Mouse (Mus musculus) stomach, embryonic 15.5 days (tissue): Measurements from ENCODE around the gene Syt1. TPM values are rescaled to one million over a fixed set of nuclear protein-coding genes. Genes with fewer than 3 reads are reported as not detected.

Experiments
- ATAC-seq: fragments of 200-750 bp; cut with Nextera tagmentation; 2 replicates; pipeline ENCODE4 v1.8.0; 2017; ENCODE audit warnings: low read depth, moderate number of reproducible peaks, moderate TSS enrichment; ENCODE audit not compliant: insufficient read depth, low FRiP score
- H3K27ac ChIP-seq: fragments of 300-500 bp; sonication (generic); 2 replicates; pipeline ENCODE4 v1.5.1; 2015; ENCODE audit warnings: mild to moderate bottlenecking, inconsistent platforms
- H3K27me3 ChIP-seq: fragments of 300-500 bp; sonication (generic); replicated peaks from 2 replicates; pipeline ENCODE4 v1.6.1; 2015; ENCODE audit warnings: inconsistent platforms
- H3K36me3 ChIP-seq: fragments of 300-500 bp; sonication (generic); 2 replicates; pipeline ENCODE4 v1.6.1; 2015; ENCODE audit warnings: inconsistent platforms
- H3K4me1 ChIP-seq: fragments of 300-500 bp; sonication (generic); 2 replicates; pipeline ENCODE4 v1.6.1; 2015; ENCODE audit warnings: inconsistent platforms
- H3K4me2 ChIP-seq: fragments of 300-500 bp; sonication (generic); 2 replicates; pipeline ENCODE4 v1.6.1; 2015; ENCODE audit warnings: mild to moderate bottlenecking, inconsistent platforms
- H3K4me3 ChIP-seq: fragments of 300-500 bp; sonication (generic); replicated peaks from 2 replicates; pipeline ENCODE4 v1.5.1; 2015; ENCODE audit warnings: inconsistent platforms
- H3K9ac ChIP-seq: fragments of 300-500 bp; sonication (generic); 2 replicates; pipeline ENCODE4 v1.6.1; 2015; ENCODE audit warnings: inconsistent platforms
- H3K9me3 ChIP-seq: fragments of 300-500 bp; sonication (generic); 2 replicates; pipeline ENCODE4 v1.6.1; 2016; ENCODE audit warnings: inconsistent platforms
- WGBS: fragments of 180-500 bp; shearing (Covaris S2); methylation state at CpG from one replicate; pipeline ENCODE4 v1.1.7; 2015; 5-methylcytosine and 5-hydroxymethylcytosine counted together
- polyA plus RNA-seq: library from polyadenylated mRNA; unstranded; fragments of >200 nt; fragmentation: Nextera tagmentation; extraction: Ambion mirVana; gene quantifications from 2 replicates; pipeline ENCODE4 v1.2.1, GENCODE M21; 2015

Gene Syt1
- polyA plus RNA-seq, 1 experiment from 2014 or later, result 7.2 TPM

DNA sequence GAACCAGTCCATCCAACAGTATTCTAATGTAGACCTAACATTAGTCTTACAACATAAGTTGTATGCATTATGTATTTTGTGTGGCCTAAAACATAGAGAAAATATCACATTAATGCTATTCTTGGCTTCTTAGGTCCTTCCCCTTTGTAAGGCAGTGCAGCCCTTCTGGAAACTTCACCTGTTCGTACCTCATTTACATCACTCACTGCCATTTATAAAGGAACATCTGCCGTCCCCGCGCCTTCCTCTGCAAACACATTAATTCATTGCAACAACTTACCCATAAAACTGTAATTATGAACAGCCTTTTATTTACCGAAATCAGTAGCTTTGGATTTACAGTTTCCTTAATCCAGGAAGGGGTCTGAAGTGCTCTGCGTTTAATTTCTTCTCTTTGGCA is 195.4 kb downstream of the Syt1 start:
- no peak for ATAC-seq
- Histone ChIP-seq H3K27me3 (no peaks in the 10 kb centered on the region), H3K4me3 (no peak overlapping the region), H3K9ac (no peak overlapping the region), H3K27ac (no peak overlapping the region), H3K36me3 (no peaks in the 10 kb centered on the region), H3K9me3 (no peaks in the 10 kb centered on the region), H3K4me1 (no peaks in the 10 kb centered on the region), H3K4me2 (no peak overlapping the region)
- WGBS, result 79% methylated on average over 6 of the region's 6 CpGs

DNA sequence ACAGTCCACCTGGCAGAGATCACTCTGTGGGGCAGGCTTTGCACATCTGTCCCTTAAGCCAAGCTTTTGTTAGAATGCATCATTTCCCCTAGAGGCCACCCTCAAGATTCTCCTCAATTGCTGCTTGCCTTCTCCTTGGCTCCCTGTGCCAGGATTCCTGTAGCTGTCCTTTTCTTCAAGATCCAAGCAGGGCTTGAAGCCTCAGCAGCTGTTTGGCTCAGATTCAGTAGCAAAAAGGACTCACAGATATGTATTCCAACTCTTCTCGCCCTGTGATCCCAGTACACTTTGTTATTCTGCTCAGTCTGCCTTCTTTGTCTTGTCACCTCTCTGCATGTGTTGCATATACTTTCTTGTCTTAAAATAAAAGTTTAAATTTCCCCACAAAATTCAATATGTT is 206.4 kb downstream of the Syt1 start:
- no peaks in the 10 kb centered on the region for H3K9me3 ChIP-seq
- no peak for ATAC-seq
- 77% methylated on average over 1 of the region's 1 CpGs for WGBS
- H3K9ac ChIP-seq, result no peak overlapping the region
- H3K27me3 ChIP-seq, result no peaks in the 10 kb centered on the region
- H3K36me3 ChIP-seq, result no peaks in the 10 kb centered on the region
- H3K4me3 ChIP-seq, result no peak overlapping the region
- no peak overlapping the region for H3K4me2 ChIP-seq
- H3K27ac ChIP-seq, result no peak overlapping the region
- H3K4me1 ChIP-seq, result no peaks in the 10 kb centered on the region

DNA sequence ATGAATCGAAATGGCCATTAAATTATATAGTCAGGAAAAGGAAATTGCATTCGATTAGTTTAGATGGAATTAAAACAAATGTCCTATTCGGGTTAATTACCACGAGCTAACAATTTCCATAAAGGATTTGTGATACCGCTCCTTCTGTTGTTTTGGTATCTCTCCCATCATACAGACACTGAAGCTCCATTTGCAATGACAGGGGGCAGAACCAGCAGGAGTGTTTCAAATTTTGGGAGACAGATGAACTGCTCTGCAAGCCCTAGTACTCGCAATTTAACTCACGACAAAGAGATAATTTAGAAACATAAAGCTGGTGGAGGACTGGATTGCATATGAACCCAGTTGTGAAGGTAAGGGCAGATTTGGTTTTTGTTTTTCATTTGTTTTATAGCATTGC is 210.0 kb downstream of the Syt1 start:
- Histone ChIP-seq H3K27me3 (no peaks in the 10 kb centered on the region), H3K4me1 (no peaks in the 10 kb centered on the region), H3K4me3 (no peak overlapping the region), H3K27ac (no peak overlapping the region), H3K9me3 (no peaks in the 10 kb centered on the region), H3K9ac (no peak overlapping the region), H3K4me2 (no peak overlapping the region), H3K36me3 (no peaks in the 10 kb centered on the region)
- 86% methylated on average over 7 of the region's 7 CpGs for WGBS
- no peak for ATAC-seq

DNA sequence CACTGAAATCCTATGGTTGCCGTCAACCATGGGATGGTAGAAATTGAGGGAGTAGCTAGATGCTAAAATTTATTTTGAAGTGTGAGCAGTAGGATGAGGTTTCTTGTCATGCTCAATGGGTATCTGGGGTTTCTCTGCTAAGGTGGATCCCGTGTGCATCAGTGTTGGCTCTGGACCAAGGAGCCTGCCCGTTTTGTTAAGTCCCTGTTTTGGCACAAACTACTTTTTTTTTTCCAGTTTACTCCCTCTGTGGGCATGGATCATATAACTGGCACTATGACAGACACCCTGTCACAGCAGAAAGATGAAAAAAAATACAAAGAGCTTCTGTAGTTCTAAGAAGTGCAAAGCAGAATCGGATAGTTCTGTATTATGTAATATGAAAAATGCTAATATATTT is 212.0 kb downstream of the Syt1 start:
- Histone ChIP-seq H3K4me3 (no peak overlapping the region), H3K9me3 (no peaks in the 10 kb centered on the region), H3K27ac (no peak overlapping the region), H3K9ac (no peak overlapping the region), H3K27me3 (no peaks in the 10 kb centered on the region), H3K4me2 (no peak overlapping the region), H3K4me1 (no peaks in the 10 kb centered on the region), H3K36me3 (no peaks in the 10 kb centered on the region)
- 76% methylated on average over 4 of the region's 4 CpGs for whole genome bisulfite sequencing
- no peak for ATAC-seq

DNA sequence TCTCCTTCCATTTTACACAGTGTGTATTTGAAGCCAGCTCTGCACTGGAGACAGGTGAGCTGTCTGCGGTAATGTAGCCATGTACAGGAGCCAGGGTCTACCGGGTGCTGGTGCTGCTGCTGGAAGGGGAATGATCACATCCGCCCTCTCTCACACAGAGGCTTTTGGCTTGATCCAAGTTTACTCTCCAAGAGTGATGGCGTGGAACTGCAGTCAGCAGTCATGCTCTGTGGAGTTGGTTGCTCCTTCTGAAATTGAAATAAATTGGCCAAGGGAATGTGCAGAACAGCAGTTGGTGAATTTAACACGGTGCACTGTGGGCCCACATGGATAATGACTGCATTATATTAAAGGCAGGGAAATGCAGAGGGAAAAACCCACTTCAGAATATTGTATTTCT is 228.0 kb downstream of the Syt1 start:
- H3K27ac ChIP-seq, result no peak overlapping the region
- H3K4me1 ChIP-seq, result no peaks in the 10 kb centered on the region
- no peaks in the 10 kb centered on the region for H3K36me3 ChIP-seq
- no peaks in the 10 kb centered on the region for H3K27me3 ChIP-seq
- H3K9ac ChIP-seq, result no peak overlapping the region
- no peak overlapping the region for H3K4me3 ChIP-seq
- no peak for ATAC-seq
- WGBS, result 85% methylated on average over 5 of the region's 5 CpGs
- H3K4me2 ChIP-seq, result no peak overlapping the region
- no peaks in the 10 kb centered on the region for H3K9me3 ChIP-seq

DNA sequence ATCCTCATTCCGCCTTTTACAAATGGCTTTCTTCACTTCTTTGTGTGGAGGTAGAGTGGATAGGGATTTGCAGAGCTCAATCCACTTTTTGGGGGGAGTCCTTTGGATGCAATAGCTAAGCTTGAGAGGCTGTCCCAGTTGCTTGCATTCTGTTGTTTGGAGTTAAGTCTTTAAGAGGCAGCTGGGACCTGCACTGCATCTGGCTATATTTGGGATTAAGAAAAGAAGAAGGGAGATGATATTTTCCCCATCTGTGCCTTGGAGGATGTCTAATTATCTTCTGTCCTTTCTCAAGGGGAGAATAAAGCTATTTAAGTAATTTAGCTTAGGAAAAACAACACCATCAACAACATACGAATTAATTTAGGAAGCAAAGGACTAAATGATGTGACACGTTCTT is 230.2 kb downstream of the Syt1 start:
- no peaks in the 10 kb centered on the region for H3K9me3 ChIP-seq
- ATAC-seq, result no peak
- no peaks in the 10 kb centered on the region for H3K4me1 ChIP-seq
- no peak overlapping the region for H3K4me3 ChIP-seq
- H3K27me3 ChIP-seq, result no peaks in the 10 kb centered on the region
- no peak overlapping the region for H3K4me2 ChIP-seq
- 81% methylated on average over 3 of the region's 3 CpGs for WGBS
- no peak overlapping the region for H3K9ac ChIP-seq
- H3K27ac ChIP-seq, result no peak overlapping the region
- H3K36me3 ChIP-seq, result no peaks in the 10 kb centered on the region

DNA sequence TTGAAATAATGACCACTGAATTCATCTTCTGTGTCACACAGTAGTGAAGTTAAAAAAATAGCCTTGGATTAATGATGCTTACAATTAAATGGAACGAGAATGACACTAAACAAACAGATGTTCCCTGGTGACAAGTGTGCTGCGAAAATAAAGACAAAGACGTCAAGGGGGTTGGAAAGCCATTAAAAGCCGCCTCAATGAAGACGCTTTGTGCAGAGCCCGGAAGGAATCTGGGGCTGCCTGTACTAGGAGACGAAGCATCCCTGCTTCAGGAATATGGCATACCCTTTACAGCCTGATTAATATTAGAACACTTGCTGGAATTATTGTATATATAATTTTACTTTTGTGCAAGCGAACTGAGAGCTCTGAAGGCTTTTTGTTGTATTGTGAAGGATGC is 234.0 kb downstream of the Syt1 start:
- ATAC-seq, result no peak
- 58% methylated on average over 8 of the region's 8 CpGs for WGBS
- H3K4me1 ChIP-seq, result no peaks in the 10 kb centered on the region

DNA sequence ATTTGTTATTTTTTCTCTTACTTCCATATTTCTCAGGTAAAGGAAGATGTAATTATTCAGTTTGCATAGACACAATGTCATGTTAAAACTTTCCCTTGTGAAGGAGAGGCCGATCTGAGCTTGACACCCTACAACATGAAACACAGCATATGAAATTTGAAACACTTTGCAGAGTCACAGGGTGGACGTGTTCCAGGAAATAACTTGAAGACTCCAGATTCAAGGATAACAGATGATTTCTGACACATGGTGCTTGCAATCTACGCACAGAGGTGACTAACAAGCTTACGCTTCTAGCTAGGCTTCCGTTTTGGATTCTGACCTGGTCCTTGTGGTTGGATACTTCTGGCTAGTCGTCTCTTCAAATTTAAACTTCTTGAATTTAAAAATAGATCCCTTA is 239.7 kb downstream of the Syt1 start:
- WGBS, result 63% methylated on average over 6 of the region's 6 CpGs

More for the DNA sequence above, 234.0 kb downstream of the Syt1 start:
- no peak overlapping the region for H3K4me2 ChIP-seq
- H3K9ac ChIP-seq, result no peak overlapping the region
- no peak overlapping the region for H3K27ac ChIP-seq
- H3K9me3 ChIP-seq, result no peaks in the 10 kb centered on the region
- no peaks in the 10 kb centered on the region for H3K27me3 ChIP-seq
- no peak overlapping the region for H3K4me3 ChIP-seq
- H3K36me3 ChIP-seq, result no peaks in the 10 kb centered on the region

DNA sequence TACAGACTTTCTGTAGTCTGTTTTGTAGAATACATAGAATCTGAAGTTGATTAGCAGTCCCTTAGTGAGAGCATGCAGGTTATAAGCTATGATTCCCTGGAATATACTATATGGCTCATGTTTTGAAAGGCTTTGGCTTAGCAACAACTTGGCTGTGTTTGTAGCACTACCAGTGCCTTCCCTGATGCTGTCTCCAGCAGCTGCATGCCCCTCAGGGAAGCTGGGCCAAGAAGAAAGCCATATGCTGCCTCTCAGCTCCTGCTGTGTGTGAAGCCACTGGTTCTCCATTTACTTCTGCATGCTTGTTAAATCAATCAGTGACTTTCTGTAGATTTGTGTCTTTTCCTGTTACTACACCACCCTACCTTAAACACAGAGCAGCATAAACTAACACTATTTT is 245.2 kb downstream of the Syt1 start:
- H3K27me3 ChIP-seq, result no peaks in the 10 kb centered on the region
- H3K9ac ChIP-seq, result no peak overlapping the region
- no peaks in the 10 kb centered on the region for H3K36me3 ChIP-seq
- H3K4me3 ChIP-seq, result no peak overlapping the region
- no peak overlapping the region for H3K4me2 ChIP-seq
- no peaks in the 10 kb centered on the region for H3K4me1 ChIP-seq
- H3K9me3 ChIP-seq, result no peaks in the 10 kb centered on the region
- no peak for ATAC-seq
- H3K27ac ChIP-seq, result no peak overlapping the region

More for the DNA sequence above, 239.7 kb downstream of the Syt1 start:
- Histone ChIP-seq H3K4me1 (no peaks in the 10 kb centered on the region), H3K4me2 (no peak overlapping the region), H3K9me3 (no peaks in the 10 kb centered on the region), H3K27me3 (no peaks in the 10 kb centered on the region), H3K36me3 (no peaks in the 10 kb centered on the region), H3K27ac (no peak overlapping the region), H3K9ac (no peak overlapping the region), H3K4me3 (no peak overlapping the region)
- ATAC-seq, result no peak

DNA sequence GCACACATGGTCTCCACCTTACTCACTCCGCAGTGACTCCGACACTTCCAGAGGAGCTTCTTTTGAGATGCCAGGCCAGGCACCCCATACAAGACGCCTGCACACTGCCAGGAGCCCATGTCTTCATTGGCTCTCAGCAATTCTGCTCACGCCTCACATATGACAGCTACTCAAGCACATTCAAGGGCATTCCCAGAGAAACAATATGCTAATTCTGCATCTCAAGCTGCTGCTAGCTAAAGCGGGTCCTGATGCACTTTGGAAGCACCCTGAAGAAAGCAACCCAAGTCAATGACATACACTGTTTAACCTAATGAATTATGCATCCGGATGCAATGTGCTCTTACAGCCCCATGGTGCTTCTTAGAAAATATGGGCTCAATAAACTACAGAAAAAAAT is 247.1 kb downstream of the Syt1 start:
- Histone ChIP-seq H3K27me3 (no peaks in the 10 kb centered on the region), H3K9ac (no peak overlapping the region), H3K4me2 (no peak overlapping the region), H3K4me3 (no peak overlapping the region), H3K4me1 (no peaks in the 10 kb centered on the region), H3K36me3 (no peaks in the 10 kb centered on the region), H3K9me3 (no peaks in the 10 kb centered on the region), H3K27ac (no peak overlapping the region)
- WGBS, result 88% methylated on average over 6 of the region's 6 CpGs
- ATAC-seq, result no peak

DNA sequence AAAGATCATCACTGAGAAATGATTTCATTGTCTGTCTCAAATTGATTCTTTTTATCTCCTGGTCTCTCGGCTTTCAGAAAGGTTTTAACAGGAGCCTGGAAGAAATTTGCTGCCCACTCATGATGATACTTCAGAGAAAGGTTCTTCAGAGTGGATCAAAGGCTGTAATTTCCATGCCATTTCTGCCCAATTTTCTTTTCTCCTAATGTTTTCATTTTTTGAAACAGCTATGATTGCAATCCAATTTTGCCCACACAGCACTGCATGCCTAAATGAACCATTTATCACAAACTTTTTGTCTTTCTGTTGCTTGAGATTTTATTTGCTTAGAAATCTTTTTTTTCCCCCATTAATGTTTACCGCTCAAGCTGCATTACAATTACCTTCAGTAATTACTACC is 257.5 kb downstream of the Syt1 start:
- WGBS, result 86% methylated on average over 2 of the region's 2 CpGs
- H3K4me1 ChIP-seq, result no peaks in the 10 kb centered on the region
- H3K4me3 ChIP-seq, result no peak overlapping the region
- no peaks in the 10 kb centered on the region for H3K9me3 ChIP-seq
- H3K27me3 ChIP-seq, result no peaks in the 10 kb centered on the region
- no peak overlapping the region for H3K9ac ChIP-seq
- H3K4me2 ChIP-seq, result no peak overlapping the region
- no peaks in the 10 kb centered on the region for H3K36me3 ChIP-seq
- H3K27ac ChIP-seq, result no peak overlapping the region
- ATAC-seq, result no peak

DNA sequence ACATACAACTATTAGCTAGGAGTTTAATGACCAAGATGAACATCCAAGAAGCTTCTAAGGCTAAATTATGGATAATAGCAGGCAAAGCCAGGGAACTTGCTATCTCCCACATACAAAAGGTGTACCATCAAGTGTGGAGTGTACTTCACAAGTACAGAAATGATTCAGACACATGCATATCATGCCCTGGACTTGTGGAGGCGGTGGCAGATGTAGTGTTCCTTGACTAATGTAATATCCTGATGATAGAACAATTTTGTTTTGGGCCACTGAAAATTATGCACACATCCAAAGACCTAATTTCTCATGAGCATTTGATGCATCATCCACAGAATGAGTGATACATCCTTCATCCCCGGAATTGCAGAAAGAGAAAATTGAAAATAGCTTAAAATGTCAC is 267.0 kb downstream of the Syt1 start:
- WGBS, result 92% methylated on average over 2 of the region's 2 CpGs
- ATAC-seq, result no peak

DNA sequence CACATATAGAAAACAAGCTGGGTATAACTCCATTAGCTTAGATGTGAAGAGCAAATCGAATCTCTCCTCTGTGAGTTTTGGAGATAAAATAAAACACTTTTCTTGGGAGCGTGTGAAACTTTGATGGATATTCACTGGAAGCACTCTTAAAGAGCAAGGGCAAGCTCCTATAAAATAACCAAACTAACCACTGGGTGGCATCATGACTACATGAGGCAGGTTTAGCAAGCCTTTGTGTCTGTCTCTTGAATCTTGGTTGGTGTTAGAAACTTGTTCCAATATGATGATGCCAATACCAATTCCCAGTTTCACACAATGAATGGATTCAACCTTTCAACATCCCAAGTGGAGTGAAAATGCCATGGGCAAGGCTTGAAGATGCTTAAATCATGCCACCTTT is 276.8 kb downstream of the Syt1 start:
- no peaks in the 10 kb centered on the region for H3K4me1 ChIP-seq
- no peak overlapping the region for H3K9ac ChIP-seq
- no peak for ATAC-seq
- H3K4me2 ChIP-seq, result no peak overlapping the region
- WGBS, result 48% methylated on average over 2 of the region's 2 CpGs
- H3K9me3 ChIP-seq, result no peaks in the 10 kb centered on the region
- no peaks in the 10 kb centered on the region for H3K27me3 ChIP-seq
- H3K4me3 ChIP-seq, result no peak overlapping the region
- no peaks in the 10 kb centered on the region for H3K36me3 ChIP-seq
- H3K27ac ChIP-seq, result no peak overlapping the region

More for the DNA sequence above, 267.0 kb downstream of the Syt1 start:
- Histone ChIP-seq H3K4me3 (no peak overlapping the region), H3K36me3 (no peaks in the 10 kb centered on the region), H3K4me1 (no peaks in the 10 kb centered on the region), H3K9me3 (no peaks in the 10 kb centered on the region), H3K27ac (no peak overlapping the region), H3K27me3 (no peaks in the 10 kb centered on the region), H3K9ac (no peak overlapping the region), H3K4me2 (no peak overlapping the region)
